Mouse (Mus musculus) bone marrow macrophage, adult 2 months (primary cell): ENCODE measurements around the gene Ephb2.

ENCODE experiments used
- CTCF ChIP-seq: IDR thresholded peaks from 2 replicates; pipeline ENCODE4 v1.5.1; 2012; ENCODE audit warnings: low read depth, mild to moderate bottlenecking, low read length, moderate library complexity
- POLR2A ChIP-seq: IDR thresholded peaks from 2 replicates; pipeline ENCODE4 v1.6.1; 2012; ENCODE audit warnings: mild to moderate bottlenecking, low read depth, low read length, borderline replicate concordance

DNA sequence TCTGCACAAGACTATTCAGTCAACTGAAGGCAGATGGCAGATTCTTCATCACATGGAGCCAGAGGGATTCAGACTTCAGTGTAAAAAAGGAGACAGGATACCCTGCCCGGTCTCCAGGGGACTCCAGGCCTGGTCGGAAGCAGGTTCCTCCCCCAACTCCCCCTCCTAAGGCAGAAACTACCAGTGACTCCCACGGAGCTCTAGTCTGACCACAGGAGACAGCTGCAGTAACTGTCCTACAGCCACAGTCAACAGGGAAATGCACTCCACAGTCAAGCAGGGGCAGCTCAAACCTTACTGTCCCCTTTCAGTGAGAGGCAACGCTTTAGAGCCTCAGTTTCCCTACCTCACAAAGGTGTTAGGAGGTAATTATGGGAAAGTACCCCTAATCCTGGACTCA is 23.2 kb downstream of the Ephb2 start:
- TF ChIP-seq CTCF, result no peak
- no peak for TF ChIP-seq POLR2A
